Mouse (Mus musculus) adrenal gland, postnatal 4 days (tissue): ENCODE measurements around the gene Glrx3. TPM values are rescaled to one million over a fixed set of nuclear protein-coding genes. Genes with fewer than 3 reads are reported as not detected.
"Not testable (repeated sequence)": the region's sequence is repeated elsewhere in the genome, so short reads cannot be mapped to it uniquely, and the experiment has no call there.

Experiments used
- DNase-seq, 2 experiments: peaks; one replicate each; pipeline ENCODE4 v3.0.0; 2021 to 2022; ENCODE audit warnings: low spot score in 2 of 2, mixed read lengths in 2 of 2
- long read RNA-seq, 2 experiments: library from polyadenylated mRNA; stranded (forward); transcript quantifications; one replicate each; pipeline ENCODE4 v2.0.0; 2021
- total RNA-seq, 2 experiments: library from RNA; stranded (reverse); gene quantifications; 2 replicates each; pipeline ENCODE4 v1.2.3; 2021

The Glrx3 gene
- 100 to 1,000 TPM; 102 to 103 TPM for total RNA-seq
- long read RNA-seq, experiment 1, transcript Glrx3-201 (11 exons, 1,685 nt), result major isoform, 118 of 145 reads
- long read RNA-seq, experiment 1, partial matches to known transcripts, result 18 of 145 reads
- long read RNA-seq, experiment 1, other reads (novel, unspliced or antisense), result 9 of 145 reads
- long read RNA-seq, experiment 2, transcript Glrx3-201 (11 exons, 1,685 nt), result major isoform, 110 of 129 reads
- long read RNA-seq, experiment 2, partial matches to known transcripts, result 4 of 129 reads
- long read RNA-seq, experiment 2, other reads (novel, unspliced or antisense), result 14 of 129 reads

DNA sequence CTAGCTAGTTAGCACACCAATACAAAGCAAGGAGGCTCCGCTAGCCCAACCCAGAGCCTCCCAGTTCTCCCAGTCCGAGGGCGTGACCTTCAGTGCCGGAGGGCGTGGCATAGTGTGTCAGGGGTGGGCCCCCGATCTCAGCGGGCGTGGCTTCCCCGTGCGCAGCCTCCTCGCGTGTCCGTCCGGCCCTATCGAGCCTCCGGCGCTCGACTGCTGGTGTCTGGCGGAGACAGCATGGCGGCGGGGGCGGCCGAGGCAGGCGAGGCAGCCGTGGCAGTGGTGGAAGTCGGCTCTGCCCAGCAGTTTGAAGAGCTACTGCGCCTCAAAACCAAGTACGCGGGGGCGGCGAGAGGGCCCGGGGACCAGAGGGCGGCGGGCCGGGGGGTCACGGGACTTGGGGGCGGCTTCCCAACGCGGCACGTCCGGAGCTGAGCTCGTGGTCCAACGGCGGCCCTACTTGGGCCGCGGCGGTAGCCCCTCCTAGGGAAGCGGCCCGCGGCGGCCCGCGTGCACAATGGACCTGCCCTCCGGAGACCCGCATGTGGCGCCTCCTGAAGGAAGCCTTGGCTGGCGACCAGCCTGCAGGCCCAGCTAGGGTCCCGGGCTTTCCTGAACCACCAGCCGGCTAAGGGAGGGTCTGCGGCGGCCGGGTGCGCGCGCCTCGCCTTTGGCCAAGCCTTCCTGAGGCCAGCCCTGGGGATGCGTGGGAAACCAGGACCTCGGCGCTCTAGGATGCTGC lies at the start of gene Glrx3:
Gene Glrx3, plus strand, starts transcription at position 175 of the 739 bp plus-strand sequence.
- DNase-seq, result peak; percentile 88

- no peak for DNase-seq
Measured at GRCm38 (mm10) chr7:137387863-137388262, 49.6 kb upstream of the Glrx3 start.

DNA sequence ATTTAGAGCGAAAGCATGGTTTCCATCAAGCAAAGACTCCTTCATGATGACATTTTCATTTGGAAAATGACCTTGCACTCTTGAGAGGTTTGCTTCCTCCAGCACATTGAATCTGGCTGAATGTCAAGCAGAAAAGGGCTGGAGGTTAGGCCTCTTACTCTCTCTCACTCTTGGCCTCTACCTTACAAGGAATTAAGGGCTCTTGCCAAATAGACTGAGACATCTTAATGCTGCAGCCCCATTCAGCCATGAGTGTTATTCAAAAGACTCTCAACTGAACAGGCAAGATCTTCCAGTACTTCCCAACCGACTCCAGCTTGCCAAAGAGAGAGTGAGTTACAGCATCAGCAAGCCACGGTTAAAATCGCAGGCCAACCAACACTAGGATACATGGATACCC lies 42.0 kb upstream of the Glrx3 start:
- DNase-seq, result no peak

DNA sequence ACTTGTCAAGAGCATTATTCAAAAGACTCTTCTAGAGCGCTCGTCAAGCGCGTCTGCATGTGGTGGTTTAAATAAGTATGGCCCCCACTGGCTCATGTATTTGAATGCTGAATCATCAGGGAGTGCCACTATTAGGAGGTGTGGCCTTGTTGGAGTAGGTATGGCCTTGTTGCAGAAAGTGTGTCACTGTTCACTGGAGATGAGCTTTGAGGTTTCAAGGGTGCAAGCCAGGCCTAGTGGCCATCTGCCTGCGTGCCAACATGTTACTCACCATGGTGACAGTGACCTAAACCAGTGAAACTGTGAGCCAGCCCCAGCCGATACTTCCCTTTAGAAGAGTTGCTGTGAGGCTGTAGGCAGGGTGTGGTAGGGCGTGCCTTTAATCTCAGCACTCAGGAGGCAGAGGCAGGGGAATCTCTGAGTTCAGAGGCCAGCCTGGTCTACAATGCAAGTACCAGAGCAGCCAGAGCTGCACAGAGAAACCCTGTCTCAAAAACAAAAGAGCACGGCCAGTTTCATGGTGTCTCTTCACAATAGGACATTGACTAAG lies 40.0 kb upstream of the Glrx3 start:
- peak in 1 of 2 experiments; percentile 6 for DNase-seq

DNA sequence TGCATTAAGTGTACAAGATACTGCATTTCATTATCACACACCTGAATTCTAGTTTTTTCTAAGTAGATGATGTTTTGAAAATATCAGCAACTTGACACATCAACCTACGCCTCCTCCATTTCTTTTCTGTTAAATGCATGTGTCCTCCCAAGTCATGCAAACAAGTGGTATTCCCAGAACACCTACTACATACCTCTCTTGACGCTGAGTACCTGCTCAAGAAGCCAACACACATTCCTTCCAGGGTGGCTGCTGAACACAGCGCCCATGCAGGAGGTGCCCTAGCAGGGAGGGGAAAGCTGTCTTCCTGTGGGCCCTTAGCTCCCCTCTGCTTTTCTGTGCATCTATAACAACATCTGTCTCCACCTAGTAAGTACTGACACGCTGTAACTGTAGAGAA lies 38.4 kb upstream of the Glrx3 start:
- no peak for DNase-seq

- DNase-seq, result no peak
Measured at GRCm38 (mm10) chr7:137404146-137404545, 33.3 kb upstream of the Glrx3 start.

- no peak for DNase-seq
Measured at GRCm38 (mm10) chr7:137407428-137408058, 29.9 kb upstream of the Glrx3 start.

DNA sequence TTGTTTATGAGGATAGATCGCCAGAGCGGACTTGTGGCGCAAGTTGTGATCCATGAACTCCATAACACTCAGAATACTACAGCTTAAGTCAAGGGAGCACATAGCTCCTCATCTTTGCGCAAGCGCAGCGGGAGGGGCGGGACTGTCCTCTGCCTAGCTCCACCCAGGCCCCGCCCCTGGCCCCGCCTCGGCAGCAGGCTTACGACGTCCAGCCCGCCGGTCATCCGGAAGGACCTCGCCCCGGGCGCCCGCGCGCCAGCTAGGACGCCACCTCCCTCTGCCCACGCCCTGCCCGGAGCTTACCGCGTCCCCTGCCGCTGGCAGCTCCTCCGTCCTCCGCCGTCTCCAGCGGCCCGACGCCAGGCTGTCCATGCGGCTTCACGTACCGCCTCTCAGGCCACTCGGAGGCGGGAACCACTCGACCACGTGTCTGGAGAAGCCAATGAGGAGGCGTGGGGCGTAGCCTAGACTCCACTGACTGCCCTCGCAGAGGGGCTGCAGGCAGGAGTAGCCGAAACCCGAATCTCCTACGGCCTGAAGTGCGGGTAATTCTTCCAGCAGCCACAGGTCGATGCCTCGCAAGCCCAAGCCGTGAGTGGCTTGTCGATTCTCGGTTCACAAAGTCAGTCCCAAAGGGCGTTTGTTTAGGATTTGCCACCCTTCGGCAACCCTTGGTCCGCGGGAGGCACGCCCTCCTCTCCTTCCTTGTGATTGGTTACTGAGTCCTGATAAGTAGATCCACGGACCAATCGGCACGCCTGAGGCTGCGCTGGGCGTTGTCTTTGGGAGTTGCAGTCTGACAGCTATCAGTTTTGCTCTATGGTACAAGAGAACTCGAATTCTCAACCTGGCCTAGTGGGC lies 26.8 kb upstream of the Glrx3 start, which contains the start of gene 9430038I01Rik:
Gene 9430038I01Rik, minus strand, starts transcription at position 426 of the 861 bp plus-strand sequence.
- peak; percentile 88 to 97 for DNase-seq

DNA sequence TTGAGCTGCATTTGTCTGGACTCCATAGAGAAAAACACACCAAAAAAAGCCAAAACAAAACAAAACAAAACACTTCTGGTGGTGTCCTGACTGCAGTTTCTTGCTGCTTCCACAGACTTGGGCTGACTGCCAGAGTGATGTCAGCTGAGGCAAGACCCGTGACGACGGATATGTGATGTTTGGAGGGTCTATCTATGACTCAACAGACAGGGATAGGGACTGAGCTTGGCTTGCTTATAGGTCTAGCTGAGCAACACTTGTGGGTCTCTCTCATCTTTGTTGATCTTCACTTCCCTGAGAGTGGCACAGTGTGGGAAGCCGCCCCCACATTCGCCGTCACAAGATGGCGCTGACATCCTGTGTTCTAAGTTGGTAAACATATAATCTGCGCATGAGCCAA lies 22.7 kb upstream of the Glrx3 start:
- DNase-seq, result no peak

DNA sequence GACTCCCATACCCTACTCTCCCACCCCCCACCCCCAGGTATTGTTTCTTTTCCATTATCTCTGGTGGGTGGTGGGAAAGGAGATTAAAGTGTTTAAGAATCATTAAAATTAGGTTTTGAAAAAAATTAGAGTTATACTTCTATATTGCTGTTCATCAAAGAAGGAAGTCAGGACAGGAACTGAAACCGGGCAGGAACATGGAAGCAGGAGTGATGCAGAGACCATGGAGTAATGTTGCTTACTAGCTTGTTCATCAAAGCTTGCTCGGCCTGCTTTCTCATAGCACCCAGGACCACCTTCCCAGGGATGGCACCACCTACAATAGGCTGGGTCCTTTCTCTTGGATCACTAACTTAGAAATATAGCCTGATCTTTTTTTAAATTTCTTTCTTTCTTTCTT lies 16.9 kb upstream of the Glrx3 start:
- DNase-seq, result no peak

GRCm38 (mm10) chr7:137421236-137421635 lies 16.2 kb upstream of the Glrx3 start:
- DNase-seq, result no peak

GRCm38 (mm10) chr7:137426693-137427092 lies 10.7 kb upstream of the Glrx3 start:
- no peak for DNase-seq

GRCm38 (mm10) chr7:137431769-137432603 lies 5.4 kb upstream of the Glrx3 start:
- DNase-seq, result no peak

DNA sequence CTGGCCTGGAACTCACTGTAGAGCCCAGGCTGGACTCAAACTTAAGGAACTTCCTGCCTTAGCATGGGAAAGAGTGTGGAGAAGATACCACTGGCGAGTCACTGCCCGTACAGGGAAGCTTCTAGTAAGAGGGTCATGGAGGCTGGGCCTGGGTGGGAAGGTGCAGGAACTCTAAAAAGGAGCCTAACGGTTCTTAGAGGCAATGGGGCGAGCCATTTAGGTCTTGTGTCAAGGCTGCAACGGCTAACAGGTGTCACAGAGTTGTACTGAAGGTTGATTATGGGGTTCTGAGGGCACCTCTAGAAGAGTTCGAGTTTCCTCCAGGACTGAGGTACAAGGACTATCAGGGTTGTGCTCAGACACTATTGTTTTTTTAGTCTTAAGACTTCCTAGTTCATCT lies 513 bp upstream of the Glrx3 start:
- no peak for DNase-seq

GRCm38 (mm10) chr7:137438179-137438550 lies 751 bp downstream of the Glrx3 start:
- DNase-seq, result no peak

GRCm38 (mm10) chr7:137438962-137439361 lies 1.5 kb downstream of the Glrx3 start:
- DNase-seq, result not testable (repeated sequence)

GRCm38 (mm10) chr7:137442951-137443350 lies 5.5 kb downstream of the Glrx3 start:
- DNase-seq, result no peak

DNA sequence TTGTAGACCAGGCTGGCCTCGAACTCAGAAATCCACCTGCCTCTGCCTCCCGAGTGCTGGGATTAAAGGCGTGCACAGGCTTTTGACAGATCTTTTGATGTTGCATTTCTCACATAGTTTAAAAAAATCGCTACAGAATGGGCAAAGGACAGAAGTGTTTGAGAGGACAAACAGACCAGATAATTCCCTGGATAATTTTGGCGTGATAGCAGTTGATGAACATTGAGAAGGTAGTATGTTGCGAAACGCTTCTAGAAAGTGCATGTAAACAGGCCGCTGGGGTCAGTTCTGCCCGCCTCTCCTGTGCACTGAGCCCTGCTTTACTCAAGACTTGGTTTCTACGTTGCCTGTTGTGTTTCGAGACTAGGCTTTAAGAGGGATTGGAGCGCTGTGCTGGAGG lies 7.9 kb downstream of the Glrx3 start:
- DNase-seq, result no peak

DNA sequence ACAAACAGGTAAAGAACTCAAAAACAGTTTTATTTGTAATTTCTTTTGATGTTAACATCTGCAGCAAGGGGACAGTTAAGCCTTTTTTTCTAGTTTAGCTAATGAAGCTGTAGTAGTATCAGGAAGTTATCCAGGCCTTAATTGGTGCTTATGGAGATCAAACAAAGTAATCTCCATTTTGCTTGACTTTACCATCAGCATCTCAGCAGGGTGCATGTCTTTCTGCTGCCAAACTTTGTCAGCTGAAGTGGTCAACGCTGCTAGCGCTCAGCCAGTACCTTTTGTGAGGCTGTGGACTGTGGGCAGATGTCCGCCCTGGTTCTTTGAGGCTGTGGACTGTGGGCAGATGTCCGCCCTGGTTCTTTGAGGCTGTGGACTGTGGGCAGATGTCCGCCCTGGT lies 24.0 kb downstream of the Glrx3 start:
- no peak for DNase-seq

GRCm38 (mm10) chr7:137468174-137468573 lies 30.8 kb downstream of the Glrx3 start:
- DNase-seq, result peak in 1 of 2 experiments; percentile 10
